Mouse (Mus musculus): ENCODE data around the gene 9930111J21Rik2. TPM values are rescaled to one million over a fixed set of nuclear protein-coding genes. Genes with fewer than 3 reads are reported as not detected.
A peak's percentile ranks its signal among the peaks of the same experiment; 100 is the strongest.

The 9930111J21Rik2 gene
- 1.5 and 3.2 TPM in 2 replicates for total RNA-seq (2014; fragmentation: Nextera tagmentation)
- total RNA-seq (2017), result 3.8 and 4.5 TPM in 2 replicates

DNA sequence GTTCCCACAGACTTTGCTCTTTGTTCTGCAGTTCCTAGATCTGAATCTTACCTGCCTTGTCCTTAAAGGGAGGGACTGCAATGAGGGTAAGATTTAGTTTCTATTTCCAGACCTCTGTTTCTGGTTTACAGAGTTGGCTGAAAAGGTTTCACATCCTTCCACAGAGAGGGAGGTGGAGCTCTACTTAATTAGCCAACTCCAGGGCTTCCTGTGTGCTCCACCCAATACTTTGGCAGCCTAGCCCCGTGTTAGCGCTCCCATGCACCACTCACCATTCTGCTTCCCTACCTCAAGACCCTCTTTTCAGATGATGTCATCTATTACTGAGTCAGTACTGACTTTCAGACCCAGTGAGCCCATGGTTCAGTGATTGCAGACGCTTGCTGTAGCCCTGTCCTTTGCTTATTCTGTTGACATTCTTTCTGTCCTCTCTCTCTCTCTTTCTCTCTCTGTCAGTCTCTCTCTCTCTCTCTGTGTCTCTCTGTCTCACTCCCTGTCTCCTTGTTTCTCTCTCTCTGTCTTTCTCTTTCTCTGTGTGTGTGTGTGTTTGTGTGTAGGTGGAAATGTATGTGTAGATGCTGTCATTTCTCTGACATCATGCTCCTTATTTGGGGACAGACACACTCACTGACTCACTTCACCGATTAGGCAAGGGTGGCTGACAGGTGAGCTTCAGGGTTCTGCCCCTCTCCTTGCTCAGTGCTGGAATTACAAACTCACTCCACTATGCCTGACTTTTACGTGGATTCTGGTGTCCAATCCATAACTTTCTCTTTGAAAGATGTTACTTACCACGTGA is at the start of gene 9930111J21Rik2:
9930111J21Rik2 (minus strand) TSS at position 150 of the 799 bp plus-strand sequence.
- ATAC-seq (replicated peaks; ENCODE audit: low FRiP score, low TSS enrichment, poor library complexity, severe bottlenecking), result peak; percentile 74

DNA sequence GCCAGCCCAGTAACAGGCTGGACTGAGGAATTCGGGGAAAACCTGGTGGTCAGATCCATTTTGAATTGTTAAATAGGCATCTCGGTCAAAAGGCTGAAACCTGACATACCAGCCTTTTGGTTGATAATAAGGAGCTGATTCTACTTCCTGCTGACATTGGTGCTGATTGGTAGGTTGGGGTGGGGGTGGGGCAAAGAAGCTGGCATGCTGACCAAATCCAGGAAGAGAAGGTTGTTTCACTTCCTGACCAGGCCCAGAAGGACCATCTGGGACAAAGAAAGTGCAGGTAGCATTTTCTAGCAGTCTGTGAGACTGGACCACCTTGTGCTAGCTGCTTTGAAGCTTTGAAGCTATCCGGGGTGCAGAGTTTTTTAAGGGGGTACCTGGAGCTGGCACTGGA is 49.4 kb upstream of the 9930111J21Rik2 start:
- peak; percentile 58 for ATAC-seq (replicated peaks; ENCODE audit: low FRiP score, low TSS enrichment, poor library complexity, severe bottlenecking)

DNA sequence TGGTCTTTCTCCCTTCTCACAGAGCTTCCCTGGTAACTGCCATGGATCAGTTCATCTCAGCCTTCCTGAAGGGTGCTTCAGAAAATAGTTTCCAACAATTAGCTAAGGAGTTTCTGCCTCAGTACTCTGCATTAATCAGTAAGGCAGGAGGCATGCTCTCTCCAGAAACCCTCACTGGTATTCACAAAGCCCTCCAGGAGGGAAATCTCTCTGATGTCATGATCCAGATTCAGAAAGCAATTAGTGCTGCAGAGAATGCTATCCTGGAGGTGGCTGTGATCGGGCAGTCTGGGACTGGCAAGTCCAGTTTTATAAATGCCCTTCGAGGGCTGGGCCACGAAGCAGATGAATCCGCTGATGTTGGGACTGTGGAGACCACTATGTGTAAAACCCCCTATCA is 44.3 kb upstream of the 9930111J21Rik2 start:
- no peak for ATAC-seq (replicated peaks; ENCODE audit: low FRiP score, low TSS enrichment, poor library complexity, severe bottlenecking)

- no peak for ATAC-seq (replicated peaks; ENCODE audit: low FRiP score, low TSS enrichment, poor library complexity, severe bottlenecking)
Observed at GRCm38 (mm10) chr11:49093861-49094660, 43.0 kb upstream of the 9930111J21Rik2 start.

- no peak for ATAC-seq (replicated peaks; ENCODE audit: low FRiP score, low TSS enrichment, poor library complexity, severe bottlenecking)
Observed at GRCm38 (mm10) chr11:49092786-49093185, 41.7 kb upstream of the 9930111J21Rik2 start.

DNA sequence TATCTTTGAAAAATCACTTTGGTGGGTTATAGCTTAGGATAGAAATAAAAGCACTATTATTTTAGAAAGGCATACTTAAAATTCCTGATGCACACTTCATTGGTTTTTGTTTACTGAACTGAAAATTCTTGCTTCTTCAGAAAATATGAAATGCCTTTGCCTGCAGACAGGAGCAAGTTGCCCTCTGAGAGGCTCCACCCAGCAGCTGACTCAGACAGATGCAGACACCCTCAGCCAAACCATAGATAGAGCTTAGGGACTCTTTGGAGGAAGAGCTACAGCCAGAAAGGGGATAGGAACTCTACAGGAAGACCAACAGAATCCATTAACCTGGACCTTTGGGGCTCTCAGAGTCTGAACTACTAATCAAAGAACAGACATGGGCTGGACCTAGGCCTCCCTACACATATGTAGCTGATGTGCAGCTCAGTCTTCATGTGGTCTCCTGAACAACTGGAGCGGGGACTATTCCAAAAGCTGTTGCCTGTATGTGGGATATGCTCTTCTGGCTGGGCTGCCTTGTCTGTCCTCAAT is 41.1 kb upstream of the 9930111J21Rik2 start:
- no peak for ATAC-seq (replicated peaks; ENCODE audit: low FRiP score, low TSS enrichment, poor library complexity, severe bottlenecking)

DNA sequence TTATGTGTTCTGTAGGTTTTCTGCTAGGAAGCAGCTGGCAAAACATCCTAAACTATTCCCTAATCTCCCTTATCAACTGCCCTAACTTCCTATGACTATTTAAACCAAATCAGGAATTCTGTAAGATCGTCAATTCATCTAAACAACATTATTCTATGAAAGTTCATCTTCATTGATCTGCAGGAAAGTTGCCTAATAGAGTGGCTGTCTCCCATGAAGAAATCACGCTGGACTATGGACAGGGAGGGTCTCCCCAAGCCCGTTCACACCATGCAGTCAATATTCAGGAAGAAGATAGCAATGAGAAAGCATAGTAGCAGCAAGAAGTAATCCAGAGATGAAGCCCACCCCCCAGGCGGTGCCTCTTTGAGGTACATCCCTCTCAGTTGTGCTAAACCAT is 40.1 kb upstream of the 9930111J21Rik2 start:
- no peak for ATAC-seq (replicated peaks; ENCODE audit: low FRiP score, low TSS enrichment, poor library complexity, severe bottlenecking)

- ATAC-seq (replicated peaks; ENCODE audit: low FRiP score, low TSS enrichment, poor library complexity, severe bottlenecking), result no peak
Observed at GRCm38 (mm10) chr11:49090551-49090950, 39.5 kb upstream of the 9930111J21Rik2 start.

DNA sequence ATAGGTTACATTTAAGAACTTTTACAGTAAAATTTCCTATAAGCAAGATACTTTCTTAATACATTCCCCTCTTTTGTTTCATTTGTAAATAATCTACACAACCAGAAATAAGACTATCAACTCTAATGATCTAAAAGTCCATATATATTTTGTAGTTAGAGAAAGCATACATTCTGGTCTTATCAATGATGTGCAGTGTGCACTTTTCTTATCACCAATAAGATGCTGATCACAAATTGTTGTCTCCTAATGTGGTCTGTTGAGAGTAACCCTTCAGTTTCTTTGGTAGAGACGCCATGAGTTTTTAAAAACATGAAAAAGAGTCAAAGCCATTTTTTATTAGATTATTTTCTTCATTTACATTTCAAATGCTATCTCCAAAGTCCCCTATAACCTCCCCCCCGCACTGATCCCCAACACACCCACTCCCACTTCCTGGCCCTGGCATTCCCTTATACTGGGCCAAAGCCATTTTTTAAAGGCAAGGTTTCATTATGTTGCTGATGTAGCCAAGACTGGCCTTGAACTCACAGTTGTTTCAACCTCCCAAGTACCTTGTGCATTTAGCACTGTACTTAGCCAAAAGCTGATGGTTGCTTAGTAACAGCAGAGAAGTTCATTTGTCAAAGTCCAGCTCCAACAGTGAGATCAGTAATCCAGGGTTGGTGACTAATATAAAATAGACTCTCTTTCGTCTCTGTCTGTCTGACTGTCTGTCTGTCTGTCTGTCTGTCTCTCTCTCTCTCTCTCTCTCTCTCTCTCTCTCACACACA is 38.9 kb upstream of the 9930111J21Rik2 start:
- ATAC-seq (replicated peaks; ENCODE audit: low FRiP score, low TSS enrichment, poor library complexity, severe bottlenecking), result no peak

GRCm38 (mm10) chr11:49088990-49089652 is 38.1 kb upstream of the 9930111J21Rik2 start:
- no peak for ATAC-seq (replicated peaks; ENCODE audit: low FRiP score, low TSS enrichment, poor library complexity, severe bottlenecking)

GRCm38 (mm10) chr11:49087830-49088616 is 37.0 kb upstream of the 9930111J21Rik2 start:
- ATAC-seq (replicated peaks; ENCODE audit: low FRiP score, low TSS enrichment, poor library complexity, severe bottlenecking), result peak; percentile 75

- ATAC-seq (replicated peaks; ENCODE audit: low FRiP score, low TSS enrichment, poor library complexity, severe bottlenecking), result peak; percentile 16; the same call in 1 of the 2 replicates
Observed at GRCm38 (mm10) chr11:49086858-49087361, 35.9 kb upstream of the 9930111J21Rik2 start.

GRCm38 (mm10) chr11:49084875-49085274 is 33.8 kb upstream of the 9930111J21Rik2 start:
- 0 out of 2 replicates have a peak, but pooled peaks have one; percentile 30 for ATAC-seq (replicated peaks; ENCODE audit: low FRiP score, low TSS enrichment, poor library complexity, severe bottlenecking)

DNA sequence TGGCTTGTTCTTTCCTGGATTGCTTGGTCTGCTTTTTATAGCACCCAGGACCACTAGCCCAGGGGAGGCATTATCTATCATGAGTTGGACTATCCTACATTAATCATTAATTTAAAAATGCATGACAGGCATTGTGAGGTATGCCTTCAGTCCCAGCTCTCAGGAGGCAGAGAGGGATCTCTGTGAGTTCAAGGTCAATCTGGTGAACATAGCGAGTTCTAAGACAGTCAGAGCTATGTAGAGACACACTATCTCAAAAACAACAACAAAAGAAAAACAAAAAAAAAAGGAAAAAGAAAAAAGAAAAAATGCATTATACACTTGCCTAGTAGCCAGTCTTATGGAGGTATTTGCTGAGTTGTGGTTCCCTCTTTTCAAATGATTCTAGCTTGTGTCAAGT is 33.3 kb upstream of the 9930111J21Rik2 start:
- ATAC-seq (replicated peaks; ENCODE audit: low FRiP score, low TSS enrichment, poor library complexity, severe bottlenecking), result no peak

DNA sequence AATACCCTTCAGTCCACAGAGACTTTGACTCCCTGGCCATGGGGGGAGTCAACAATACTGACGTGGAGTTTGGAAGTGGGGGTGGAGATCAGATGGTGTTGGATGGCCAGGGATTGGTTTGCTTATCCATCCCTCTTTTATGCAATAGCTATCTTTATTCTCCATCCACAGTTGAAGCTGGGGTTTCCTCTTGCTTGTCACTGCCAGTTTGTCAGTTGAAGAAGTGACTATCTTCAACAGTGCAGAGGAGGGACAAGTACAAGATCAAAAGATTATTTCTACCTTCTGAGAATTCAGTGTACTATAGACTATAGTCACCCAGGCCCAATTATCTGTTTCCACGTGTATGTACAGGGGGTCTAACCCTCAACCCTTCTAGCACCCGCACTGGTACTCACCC is 32.8 kb upstream of the 9930111J21Rik2 start:
- ATAC-seq (replicated peaks; ENCODE audit: low FRiP score, low TSS enrichment, poor library complexity, severe bottlenecking), result peak; percentile 42

- ATAC-seq (replicated peaks; ENCODE audit: low FRiP score, low TSS enrichment, poor library complexity, severe bottlenecking), result no peak
Observed at GRCm38 (mm10) chr11:49083146-49083545, 32.1 kb upstream of the 9930111J21Rik2 start.

DNA sequence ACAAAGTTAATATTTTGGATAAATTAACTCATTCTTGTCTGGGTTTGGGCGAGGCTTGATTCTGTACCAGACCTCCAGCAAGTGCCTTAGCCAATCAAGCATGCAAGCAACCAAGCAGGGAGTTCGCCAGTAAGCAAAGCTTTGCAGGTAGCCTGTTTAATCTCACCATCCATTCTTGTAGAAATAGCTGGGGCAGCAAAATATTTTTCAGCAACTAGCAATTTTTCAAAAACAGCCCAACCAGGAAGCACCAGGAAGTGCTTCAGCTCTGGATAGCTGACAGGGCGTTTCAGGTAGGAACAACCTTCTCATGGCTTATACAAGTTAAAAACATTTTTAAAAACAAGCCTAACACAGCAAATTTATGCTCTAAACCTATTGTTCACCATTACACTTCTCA is 30.8 kb upstream of the 9930111J21Rik2 start:
- no peak for ATAC-seq (replicated peaks; ENCODE audit: low FRiP score, low TSS enrichment, poor library complexity, severe bottlenecking)

GRCm38 (mm10) chr11:49081356-49081755 is 30.3 kb upstream of the 9930111J21Rik2 start:
- no peak for ATAC-seq (replicated peaks; ENCODE audit: low FRiP score, low TSS enrichment, poor library complexity, severe bottlenecking)

Data from megakaryocyte-erythroid progenitor cell, adult 5-6 weeks (primary cell).